Mouse (Mus musculus) ES-E14 (cell line): Measurements from ENCODE around the gene Dph2. TPM values are rescaled to one million over a fixed set of nuclear protein-coding genes. Genes with fewer than 3 reads are reported as not detected.
A peak's percentile ranks its signal among the peaks of the same experiment; 100 is the strongest.

Source experiments
- DNase-seq: peaks from one replicate; pipeline ENCODE4 v3.0.0-alpha.2; 2013; ENCODE audit warnings: low read depth, low spot score
- H3K27ac ChIP-seq: 2 replicates; pipeline ENCODE4 v1.5.1; 2012; ENCODE audit warnings: low read depth, mild to moderate bottlenecking, low read length, moderate library complexity, mixed read lengths; ENCODE audit not compliant: poor library complexity, insufficient read depth, severe bottlenecking
- H3K36me3 ChIP-seq: 2 replicates; pipeline ENCODE4 v1.6.1; 2012; ENCODE audit warnings: mild to moderate bottlenecking, low read length, moderate library complexity, mixed read lengths; ENCODE audit not compliant: control insufficient read depth, poor library complexity, insufficient read depth, severe bottlenecking
- H3K4me1 ChIP-seq, 2 experiments: fragments of 150-350 bp in 1 of 2; sonication (generic) in 1 of 2; 2 replicates each; pipeline ENCODE4 v1.6.1; 2012; ENCODE audit warnings: low read length in 2 of 2, mild to moderate bottlenecking in 1 of 2, mixed read lengths in 1 of 2; ENCODE audit not compliant: control insufficient read depth in 2 of 2, insufficient read depth in 2 of 2, poor library complexity in 1 of 2
- H3K4me3 ChIP-seq, 2 experiments: fragments of 150-350 bp in 1 of 2; sonication (generic) in 1 of 2; 2 replicates each; pipeline ENCODE4 v1.5.1; 2012; ENCODE audit warnings: low read length in 2 of 2, low read depth in 1 of 2, mild to moderate bottlenecking in 1 of 2, mixed read lengths in 1 of 2; ENCODE audit not compliant: insufficient read depth in 1 of 2, poor library complexity in 1 of 2, severe bottlenecking in 1 of 2
- H3K9ac ChIP-seq: 2 replicates; pipeline ENCODE4 v1.6.1; 2012; ENCODE audit warnings: low read depth, mild to moderate bottlenecking, low read length, mixed read lengths; ENCODE audit not compliant: poor library complexity, insufficient read depth, severe bottlenecking
- H3K9me3 ChIP-seq: fragments of 150-350 bp; sonication (generic); 2 replicates; pipeline ENCODE4 v1.6.1; 2012; ENCODE audit warnings: low read depth, mild to moderate bottlenecking, low read length; ENCODE audit not compliant: control insufficient read depth, insufficient read depth
- CHD2 ChIP-seq: IDR thresholded peaks from 2 replicates; pipeline ENCODE4 v1.6.1; 2014; ENCODE audit warnings: mild to moderate bottlenecking, low read depth, low read length, inconsistent platforms
- HCFC1 ChIP-seq: IDR thresholded peaks from 2 replicates; pipeline ENCODE4 v1.6.1; 2012; ENCODE audit warnings: low read length, inconsistent platforms, borderline replicate concordance; ENCODE audit not compliant: insufficient read depth
- MAFK ChIP-seq: IDR thresholded peaks from 2 replicates; pipeline ENCODE4 v1.6.1; 2014; ENCODE audit warnings: mild to moderate bottlenecking, low read depth, low read length, inconsistent platforms; ENCODE audit not compliant: insufficient read depth
- ZC3H11A ChIP-seq: IDR thresholded peaks from 2 replicates; pipeline ENCODE4 v1.6.1; 2012; ENCODE audit warnings: low read depth, mild to moderate bottlenecking, inconsistent platforms, low read length, borderline replicate concordance
- ZNF384 ChIP-seq: IDR thresholded peaks from 2 replicates; pipeline ENCODE4 v1.6.1; 2012; ENCODE audit warnings: low read depth, low read length, inconsistent platforms
- in situ Hi-C, 2 experiments: fragments of 600-800 bp; cut with MboI; formaldehyde crosslinking; loops; one replicate each; pipeline ENCODE4 v1.15.1; 2025; ENCODE audit warnings: low sequenced_read_pairs in 2 of 2, inconsistent platforms in 1 of 2; ENCODE audit not compliant: unreplicated experiment in 2 of 2
- total RNA-seq: library from RNA; depleted of rRNA; stranded (reverse); fragments of 300-350 nt; gene quantifications from 2 replicates; pipeline ENCODE4 v1.2.3, GENCODE M21; 2012

Gene Dph2
- total RNA-seq, 1 experiment, result 25.1 TPM

DNA sequence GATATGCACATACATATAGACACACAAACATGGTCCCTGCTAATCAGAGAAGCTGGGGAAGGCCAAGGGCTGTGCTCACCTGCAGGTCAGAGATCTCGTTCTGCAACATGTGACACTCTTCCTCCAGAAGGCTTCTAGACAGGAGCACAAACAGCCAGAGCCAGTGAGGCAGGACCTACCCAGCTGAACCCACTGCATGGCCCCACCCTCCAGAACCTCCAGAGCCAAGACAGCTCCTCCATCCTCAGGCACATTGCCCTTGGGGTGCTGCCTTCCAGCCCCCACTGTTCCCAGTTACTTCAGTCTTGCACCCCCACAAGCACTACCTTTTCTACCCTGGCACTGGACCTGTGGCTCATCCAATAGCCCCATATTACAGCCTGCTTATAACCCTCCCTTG lies 21.4 kb downstream of the Dph2 start:
- H3K4me3 ChIP-seq, result no peak overlapping the region
- H3K4me1 ChIP-seq, result peaks cover 0 to 13% of the 10 kb centered on the region in 2 experiments; a peak in 2 of 4 replicates
- H3K9ac ChIP-seq, result no peak overlapping the region
- peaks cover 2% of the 10 kb centered on the region; the same call in 1 of the 2 replicates for H3K36me3 ChIP-seq
- TF ChIP-seq HCFC1 (no peak), ZNF384 (no peak), CHD2 (no peak), MAFK (no peak), ZC3H11A (no peak)
- no peaks in the 10 kb centered on the region for H3K9me3 ChIP-seq
- in situ Hi-C loops, result no loop called here
- H3K27ac ChIP-seq, result no peak overlapping the region
- no peak for DNase-seq

DNA sequence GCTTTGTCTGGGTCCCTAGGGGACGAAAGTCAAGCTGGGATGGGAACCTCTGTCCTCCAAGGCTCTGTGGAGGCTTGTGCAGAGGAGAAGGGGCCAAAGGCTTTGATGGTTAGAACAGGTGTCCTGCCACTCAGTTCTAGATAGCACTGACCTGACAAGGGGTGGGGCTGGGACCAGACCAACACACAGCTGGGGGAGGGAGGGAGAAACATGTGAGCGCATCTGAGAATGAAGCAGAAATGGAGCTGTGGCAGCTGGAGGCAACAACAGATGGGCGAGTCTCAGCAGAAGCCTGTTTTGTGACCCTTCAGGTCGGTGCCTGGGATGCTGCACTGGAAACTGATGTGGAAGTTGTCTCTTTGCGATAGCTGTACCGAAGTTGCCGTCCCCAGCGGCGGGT lies 22.5 kb downstream of the Dph2 start:
- Histone ChIP-seq H3K36me3 (peaks cover 6% of the 10 kb centered on the region; the same call in 1 of the 2 replicates), H3K4me3 (no peak overlapping the region), H3K9me3 (no peaks in the 10 kb centered on the region), H3K27ac (no peak overlapping the region), H3K9ac (no peak overlapping the region), H3K4me1 (peaks cover 0 to 13% of the 10 kb centered on the region in 2 experiments; a peak in 2 of 4 replicates)
- no peak for TF ChIP-seq CHD2
- TF ChIP-seq ZC3H11A, result no peak
- TF ChIP-seq ZNF384, result no peak
- TF ChIP-seq MAFK, result no peak
- no peak for DNase-seq
- in situ Hi-C loops, result no loop called here

DNA sequence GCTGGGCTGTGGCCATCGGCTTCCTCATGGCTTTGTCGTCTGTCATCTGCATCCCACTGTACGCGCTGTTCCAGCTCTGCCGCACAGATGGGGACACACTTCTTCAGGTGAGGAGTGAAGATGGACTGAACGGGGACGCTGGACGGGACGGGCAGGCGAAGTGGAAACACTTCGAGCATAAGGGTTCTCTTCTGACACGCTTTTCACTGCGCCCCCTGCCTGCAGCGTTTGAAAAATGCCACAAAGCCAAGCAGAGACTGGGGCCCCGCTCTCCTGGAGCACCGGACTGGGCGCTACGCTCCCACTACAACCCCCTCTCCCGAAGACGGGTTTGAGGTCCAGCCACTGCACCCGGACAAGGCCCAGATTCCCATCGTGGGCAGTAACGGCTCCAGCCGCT lies 24.0 kb downstream of the Dph2 start:
- H3K9ac ChIP-seq, result no peak overlapping the region
- no peak for TF ChIP-seq ZNF384
- TF ChIP-seq CHD2, result no peak
- no peak for TF ChIP-seq HCFC1
- TF ChIP-seq MAFK, result no peak
- no peak for TF ChIP-seq ZC3H11A
- H3K4me1 ChIP-seq, result peaks cover 0 to 13% of the 10 kb centered on the region in 2 experiments; a peak in 2 of 4 replicates
- in situ Hi-C loops, result no loop called here
- H3K4me3 ChIP-seq, result peak overlapping the region in 1 of 2 experiments; percentile 39; a peak in 1 of 4 replicates
- H3K36me3 ChIP-seq, result peaks cover 7% of the 10 kb centered on the region; the same call in 1 of the 2 replicates
- no peaks in the 10 kb centered on the region for H3K9me3 ChIP-seq
- no peak overlapping the region for H3K27ac ChIP-seq
- DNase-seq, result peak; percentile 51

DNA sequence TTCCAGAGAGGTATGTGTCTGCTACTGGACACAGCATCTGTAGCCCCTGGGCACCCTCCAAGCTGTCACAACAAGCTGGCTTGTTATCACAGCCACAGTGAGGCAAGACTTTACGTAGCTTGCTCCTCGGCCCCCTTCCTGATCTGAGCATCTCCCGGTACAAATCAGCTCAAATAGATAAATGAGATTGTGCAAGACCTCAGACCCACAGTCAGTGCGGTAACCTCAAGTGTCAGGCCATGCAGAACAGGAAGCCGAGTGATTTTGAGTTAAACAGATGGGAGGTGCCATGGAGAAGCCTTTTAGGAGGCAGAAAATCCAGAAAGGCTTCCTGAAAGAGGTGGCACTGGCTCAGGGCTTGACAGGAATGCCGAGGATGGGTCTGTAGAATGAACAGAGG lies 24.8 kb downstream of the Dph2 start:
- H3K9ac ChIP-seq, result no peak overlapping the region
- in situ Hi-C loops, result no loop called here
- H3K9me3 ChIP-seq, result no peaks in the 10 kb centered on the region
- no peak overlapping the region for H3K4me3 ChIP-seq
- TF ChIP-seq MAFK (no peak), CHD2 (no peak), ZC3H11A (no peak), ZNF384 (no peak), HCFC1 (no peak)
- peaks cover 0 to 9% of the 10 kb centered on the region in 2 experiments; a peak in 2 of 4 replicates for H3K4me1 ChIP-seq
- no peak for DNase-seq
- peaks cover 7% of the 10 kb centered on the region; the same call in 1 of the 2 replicates for H3K36me3 ChIP-seq
- H3K27ac ChIP-seq, result no peak overlapping the region
